Mouse (Mus musculus) lung, postnatal 0 days (tissue): Measurements from ENCODE around the gene Lbhd2. TPM values are rescaled to one million over a fixed set of nuclear protein-coding genes. Genes with fewer than 3 reads are reported as not detected.

ENCODE experiments used
- ATAC-seq: fragments of 200-750 bp; cut with Nextera tagmentation; 2 replicates; pipeline ENCODE4 v1.8.0; 2017; ENCODE audit warnings: moderate library complexity
- DNase-seq: peaks from one replicate; pipeline ENCODE4 v3.0.0-alpha.2; 2016; ENCODE audit warnings: low spot score
- H3K27ac ChIP-seq: fragments of 300-500 bp; sonication (generic); 2 replicates; pipeline ENCODE4 v1.5.1; 2014; ENCODE audit warnings: antibody characterized with exemption, mild to moderate bottlenecking, low read length, mixed read lengths
- H3K27me3 ChIP-seq: fragments of 300-500 bp; sonication (generic); replicated peaks from 2 replicates; pipeline ENCODE4 v1.6.1; 2014; ENCODE audit warnings: low read length, mixed read lengths; ENCODE audit not compliant: insufficient read depth
- H3K36me3 ChIP-seq: fragments of 300-500 bp; sonication (generic); 2 replicates; pipeline ENCODE4 v1.6.1; 2014; ENCODE audit warnings: low read length, mixed read lengths; ENCODE audit not compliant: insufficient read depth
- H3K4me1 ChIP-seq: fragments of 300-500 bp; sonication (generic); 2 replicates; pipeline ENCODE4 v1.6.1; 2014; ENCODE audit warnings: antibody characterized with exemption, low read depth, low read length, mixed read lengths; ENCODE audit not compliant: insufficient read depth
- H3K4me2 ChIP-seq: fragments of 300-500 bp; sonication (generic); replicated peaks from 2 replicates; pipeline ENCODE4 v1.6.1; 2014; ENCODE audit warnings: low read depth, mild to moderate bottlenecking, low read length, moderate library complexity, mixed read lengths
- H3K4me3 ChIP-seq: fragments of 300-500 bp; sonication (generic); 2 replicates; pipeline ENCODE4 v1.5.1; 2014; ENCODE audit warnings: low read depth, low read length
- H3K9ac ChIP-seq: fragments of 300-500 bp; sonication (generic); replicated peaks from 2 replicates; pipeline ENCODE4 v1.6.1; 2014; ENCODE audit warnings: low read depth, mild to moderate bottlenecking
- H3K9me3 ChIP-seq: fragments of 300-500 bp; sonication (generic); 2 replicates; pipeline ENCODE4 v1.6.1; 2016; ENCODE audit warnings: low read length, mixed read lengths
- CTCF ChIP-seq: IDR thresholded peaks from 2 replicates; pipeline ENCODE4 v1.5.1; 2016; ENCODE audit warnings: antibody characterized with exemption, mild to moderate bottlenecking
- EP300 ChIP-seq: IDR thresholded peaks from 2 replicates; pipeline ENCODE4 v1.6.1; 2016; ENCODE audit warnings: antibody characterized with exemption, mild to moderate bottlenecking, control low read depth
- WGBS: fragments of 180-500 bp; shearing (Covaris S2); extraction: QIAGEN DNeasy Blood & Tissue Kit; methylation state at CpG from one replicate; pipeline ENCODE4 v1.1.7; 2014; 5-methylcytosine and 5-hydroxymethylcytosine counted together
- polyA plus RNA-seq: library from polyadenylated mRNA; unstranded; fragments of >200 nt; fragmentation: Nextera tagmentation; extraction: Ambion mirVana; gene quantifications from 2 replicates; pipeline ENCODE4 v1.2.1, GENCODE M21; 2015

Gene Lbhd2
- polyA plus RNA-seq, 1 experiment from 2014 or later = 0.37 TPM

GRCm38 (mm10) chr12:111412581-111413284, 6.1 kb downstream of the Lbhd2 start:
- Histone ChIP-seq H3K4me3 (peak overlapping the region; percentile 19), H3K27ac (peak overlapping the region; percentile 84), H3K36me3 (no peaks in the 10 kb centered on the region), H3K4me2 (peak overlapping the region; percentile 50), H3K9ac (no peak overlapping the region), H3K9me3 (no peaks in the 10 kb centered on the region), H3K4me1 (peaks cover 5% of the 10 kb centered on the region; the same call in 1 of the 2 replicates), H3K27me3 (no peaks in the 10 kb centered on the region)
- no peak for TF ChIP-seq EP300
- TF ChIP-seq CTCF = peak; percentile 55
- 17% methylated on average over 12 of the region's 12 CpGs for WGBS
- ATAC-seq (peak; percentile 58), DNase-seq (peak; percentile 84)

- Histone ChIP-seq H3K9me3 (no peaks in the 10 kb centered on the region), H3K4me2 (peak overlapping the region; percentile 50), H3K4me3 (peak overlapping the region; percentile 19), H3K9ac (no peak overlapping the region), H3K36me3 (no peaks in the 10 kb centered on the region), H3K27ac (peak overlapping the region; percentile 84), H3K27me3 (no peaks in the 10 kb centered on the region), H3K4me1 (peaks cover 5% of the 10 kb centered on the region; the same call in 1 of the 2 replicates)
- ATAC-seq = peak; percentile 89
- TF ChIP-seq CTCF = peak; percentile 99
- no peak for TF ChIP-seq EP300
- DNase-seq = peak; percentile 97
- WGBS = under 1% methylated on average over 21 of the region's 21 CpGs
These were observed 6.7 kb downstream of the Lbhd2 start for GRCm38 (mm10) chr12:111413300-111413699.

GRCm38 (mm10) chr12:111416921-111417779, 10.5 kb downstream of the Lbhd2 start, which contains the start of gene Exoc3l4:
Gene Exoc3l4, plus strand, starts transcription at chr12:111417017.
- peak; percentile 55 for ATAC-seq
- Histone ChIP-seq H3K4me2 (peak within 1 kb of the TSS; percentile 61), H3K4me3 (peak within 1 kb of the TSS; percentile 34), H3K9me3 (no peaks in the 10 kb centered on the region), H3K27me3 (peaks cover under 1% of the 10 kb centered on the region; the same call in 1 of the 2 replicates), H3K9ac (peak within 1 kb of the TSS; percentile 13; the same call in 1 of the 2 replicates), H3K27ac (peak within 1 kb of the TSS; percentile 81), H3K36me3 (no peaks in the 10 kb centered on the region), H3K4me1 (peaks cover under 1% of the 10 kb centered on the region; the same call in 1 of the 2 replicates)
- peak; percentile 34 for TF ChIP-seq CTCF
- peak; percentile 9; the same call in 1 of the 2 replicates for TF ChIP-seq EP300
- WGBS = 3% methylated on average over 17 of the region's 17 CpGs
- peak; percentile 79 for DNase-seq

DNA sequence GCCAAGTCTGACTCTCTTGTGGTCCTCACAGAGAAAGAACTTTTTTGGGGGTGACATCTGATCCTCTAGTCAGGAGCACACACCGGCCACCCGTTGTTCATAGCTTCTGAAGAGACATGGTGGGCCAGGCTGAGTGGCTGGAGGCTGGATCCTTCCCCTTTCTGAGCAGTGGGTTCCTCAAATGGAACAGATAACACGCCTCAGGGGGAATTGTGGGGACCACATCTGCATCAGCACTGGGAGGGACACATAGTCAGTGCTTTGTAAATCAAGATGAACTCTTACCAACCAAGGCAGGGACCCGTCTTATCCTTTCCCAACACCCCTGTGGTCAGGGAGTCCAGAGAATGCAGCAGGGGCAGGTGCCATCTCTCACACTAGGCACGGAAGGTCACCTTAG, 13.3 kb downstream of the Lbhd2 start:
- no peaks in the 10 kb centered on the region; the same call in 1 of the 2 replicates for H3K4me1 ChIP-seq
- ATAC-seq = no peak
- TF ChIP-seq CTCF (no peak), EP300 (no peak)
- H3K9me3 ChIP-seq = no peaks in the 10 kb centered on the region
- H3K27ac ChIP-seq = no peak overlapping the region
- no peak for DNase-seq
- H3K9ac ChIP-seq = no peak overlapping the region
- peaks cover 25% of the 10 kb centered on the region for H3K27me3 ChIP-seq
- no peak overlapping the region for H3K4me2 ChIP-seq
- WGBS = 79% methylated on average over 5 of the region's 5 CpGs
- no peaks in the 10 kb centered on the region for H3K36me3 ChIP-seq
- no peak overlapping the region for H3K4me3 ChIP-seq

- Histone ChIP-seq H3K4me1 (no peaks in the 10 kb centered on the region; the same call in 1 of the 2 replicates), H3K27ac (0 out of 2 replicates have a peak overlapping the region, but pooled peaks have one; percentile 5), H3K9me3 (no peaks in the 10 kb centered on the region), H3K4me3 (no peak overlapping the region), H3K36me3 (no peaks in the 10 kb centered on the region), H3K27me3 (peaks cover 32% of the 10 kb centered on the region), H3K4me2 (no peak overlapping the region), H3K9ac (no peak overlapping the region)
- ATAC-seq (peak; percentile 14; the same call in 1 of the 2 replicates), DNase-seq (peak; percentile 67)
- 21% methylated on average over 7 of the region's 7 CpGs for WGBS
- no peak for TF ChIP-seq CTCF
- TF ChIP-seq EP300 = no peak
These were observed 14.5 kb downstream of the Lbhd2 start for GRCm38 (mm10) chr12:111420946-111421709.
